Mouse (Mus musculus): ENCODE measurements around the gene Prss23. TPM values are rescaled to one million over a fixed set of nuclear protein-coding genes. Genes with fewer than 3 reads are reported as not detected.
A peak's percentile ranks its signal among the peaks of the same experiment; 100 is the strongest.

Gene Prss23
- total and polyA plus RNA-seq, 3 experiments = 1.1 to 2.6 (median 1.3) TPM

- in situ Hi-C loops (cut with MboI; ENCODE audit: low pct_ligation_motif_present, low pct_unique_long_range_greater_than_20kb, low sequenced_read_pairs) (loop anchor here (5.0 to 10.0 kb wide), 2 partner anchors 33 to 111 kb away; partner anchors contain the start of gene Me3), dilution Hi-C loops (cut with MboI; ENCODE audit: extremely low pct_ligation_motif_present, extremely low pct_unique_long_range_greater_than_20kb, low sequenced_read_pairs) (no loop called here)
- H3K4me2 ChIP-seq (ENCODE audit: insufficient read depth, low read depth, poor library complexity, severe bottlenecking) = peak overlapping the region; percentile 45; the same call in 1 of the 2 replicates
- no peak for TF ChIP-seq KAT2A (IDR thresholded peaks at IDR 0.05; ENCODE audit: insufficient replicate concordance, low read length)
- TF ChIP-seq E2F4 (IDR thresholded peaks at IDR 0.05; ENCODE audit: insufficient replicate concordance, low read depth, low read length) = no peak
- no peak for TF ChIP-seq RCOR1 (conservative IDR thresholded peaks at IDR 0.05; ENCODE audit: low read depth, low read length)
- TF ChIP-seq ZMIZ1 (IDR thresholded peaks at IDR 0.05; ENCODE audit: low read depth, low read length) = no peak
- TF ChIP-seq JUND (conservative IDR thresholded peaks at IDR 0.05; ENCODE audit: low read depth, low read length) = no peak
- TF ChIP-seq POLR2A (IDR thresholded peaks at IDR 0.05; ENCODE audit: low read depth, low read length) = no peak
- TF ChIP-seq NRF1 (IDR thresholded peaks at IDR 0.05; ENCODE audit: low read depth, low read length) = no peak
- no peak for TF ChIP-seq EP300 (IDR thresholded peaks at IDR 0.05; ENCODE audit: low read length)
- H3K36me3 ChIP-seq (replicated peaks in 1 of 2; ENCODE audit: control insufficient read depth in 1 of 2, insufficient read depth in 1 of 2, low read length in 1 of 2) = no peaks in the 10 kb centered on the region
- H3K9ac ChIP-seq (ENCODE audit: insufficient read depth, low read depth) = no peak overlapping the region
- no peaks in the 10 kb centered on the region for H3K79me2 ChIP-seq (replicated peaks; ENCODE audit: control insufficient read depth, extremely low read depth, insufficient read depth, poor library complexity, severe bottlenecking)
- H3K27ac ChIP-seq (ENCODE audit: insufficient read depth, low read depth) = no peak overlapping the region
- peaks cover 8% of the 10 kb centered on the region for H3K9me3 ChIP-seq (replicated peaks; ENCODE audit: low read length)
- DNase-seq (ENCODE audit: extremely low read depth) = peak; percentile 55
- H3K27me3 ChIP-seq (replicated peaks) = no peaks in the 10 kb centered on the region
- H3K4me1 ChIP-seq (ENCODE audit: control insufficient read depth in 1 of 2, insufficient read depth in 2 of 2) = peaks cover 0 to 21% of the 10 kb centered on the region in 2 experiments; a peak in 3 of 4 replicates
- H3K4me3 ChIP-seq (replicated peaks in 1 of 3; ENCODE audit: low read depth in 2 of 3, low read length in 2 of 3, poor library complexity in 1 of 3) = no peak overlapping the region
Measured at GRCm38 (mm10) chr7:89523816-89524215, 3.2 kb downstream of the Prss23 start.

- Histone ChIP-seq H3K27ac (ENCODE audit: insufficient read depth, low read depth) (no peak overlapping the region), H3K4me1 (ENCODE audit: control insufficient read depth in 1 of 2, insufficient read depth in 2 of 2) (peaks cover 0 to 26% of the 10 kb centered on the region in 2 experiments; a peak in 3 of 4 replicates), H3K36me3 (replicated peaks in 1 of 2; ENCODE audit: control insufficient read depth in 1 of 2, insufficient read depth in 1 of 2, low read length in 1 of 2) (no peaks in the 10 kb centered on the region), H3K9ac (ENCODE audit: insufficient read depth, low read depth) (no peak overlapping the region), H3K9me3 (replicated peaks; ENCODE audit: low read length) (peaks cover 8% of the 10 kb centered on the region), H3K79me2 (replicated peaks; ENCODE audit: control insufficient read depth, extremely low read depth, insufficient read depth, poor library complexity, severe bottlenecking) (no peaks in the 10 kb centered on the region), H3K27me3 (replicated peaks) (peaks cover 2% of the 10 kb centered on the region), H3K4me3 (replicated peaks in 1 of 3; ENCODE audit: low read depth in 2 of 3, low read length in 2 of 3, poor library complexity in 1 of 3) (no peak overlapping the region), H3K4me2 (ENCODE audit: insufficient read depth, low read depth, poor library complexity, severe bottlenecking) (no peak overlapping the region)
- in situ Hi-C loops (cut with MboI; ENCODE audit: low pct_ligation_motif_present, low pct_unique_long_range_greater_than_20kb, low sequenced_read_pairs) (loop anchor here (5.0 to 10.0 kb wide), 2 partner anchors 35 to 113 kb away; partner anchors contain the start of gene Me3), dilution Hi-C loops (cut with MboI; ENCODE audit: extremely low pct_ligation_motif_present, extremely low pct_unique_long_range_greater_than_20kb, low sequenced_read_pairs) (no loop called here)
- no peak for DNase-seq (ENCODE audit: extremely low read depth)
- TF ChIP-seq TBP (conservative IDR thresholded peaks at IDR 0.05; ENCODE audit: low read depth, low read length) (no peak), TCF12 (IDR thresholded peaks at IDR 0.05; ENCODE audit: low read depth, low read length) (no peak), RCOR1 (conservative IDR thresholded peaks at IDR 0.05; ENCODE audit: low read depth, low read length) (no peak), BHLHE40 (IDR thresholded peaks at IDR 0.05; ENCODE audit: low read depth, low read length) (no peak), RAD21 (IDR thresholded peaks at IDR 0.05; ENCODE audit: low read depth, low read length) (no peak)
Measured at GRCm38 (mm10) chr7:89522170-89522569, 4.8 kb downstream of the Prss23 start.
